Mouse (Mus musculus) C2C12 (cell line): ENCODE results near the gene Pigb.
A peak's percentile ranks its signal among the peaks of the same experiment; 100 is the strongest.

Experiments
- CTCF ChIP-seq: IDR thresholded peaks from one replicate; pipeline ENCODE4 v1.5.1; 2011; ENCODE audit not compliant: control insufficient read depth, insufficient read depth, insufficient read length
- MYOD1 ChIP-seq: IDR thresholded peaks from one replicate; pipeline ENCODE4 v1.6.1; 2011; ENCODE audit warnings: low read depth; ENCODE audit not compliant: control insufficient read depth, insufficient read length

- TF ChIP-seq CTCF: peak; percentile 2
- no peak for TF ChIP-seq MYOD1
Measured at GRCm38 (mm10) chr9:72968349-72969061, 71.7 kb downstream of the Pigb start.
